Mouse (Mus musculus) lung, adult 2 months (tissue): ENCODE data around the gene Gm43552.

Experiments used
- CTCF ChIP-seq: fragments of 200-500 bp; IDR thresholded peaks from 2 replicates; pipeline ENCODE4 v1.5.1; 2011; ENCODE audit warnings: mild to moderate bottlenecking, low read length, control low read depth; ENCODE audit not compliant: insufficient read depth
- POLR2A ChIP-seq: fragments of 200-500 bp; IDR thresholded peaks from 2 replicates; pipeline ENCODE4 v1.6.1; 2011; ENCODE audit warnings: low read depth, mild to moderate bottlenecking, control low read depth, low read length, borderline replicate concordance; ENCODE audit errors: extremely low read depth

- no peak for TF ChIP-seq CTCF
- no peak for TF ChIP-seq POLR2A
These were observed 45.5 kb upstream of the Gm43552 start for GRCm38 (mm10) chr5:65538121-65538520.
